Mouse (Mus musculus): ENCODE data around the gene Tnik. TPM values are rescaled to one million over a fixed set of nuclear protein-coding genes. Genes with fewer than 3 reads are reported as not detected.
A peak's percentile ranks its signal among the peaks of the same experiment; 100 is the strongest.

Tnik gene
- polyA plus RNA-seq, 1 experiment = not detected

- Histone ChIP-seq H3K36me3 (ENCODE audit: control insufficient read depth) (no peaks in the 10 kb centered on the region), H3K9me3 (ENCODE audit: control insufficient read depth, low read length) (no peaks in the 10 kb centered on the region), H3K4me3 (replicated peaks) (no peak overlapping the region), H3K27me3 (ENCODE audit: control insufficient read depth) (no peaks in the 10 kb centered on the region), H3K4me1 (ENCODE audit: control insufficient read depth) (peaks cover 2% of the 10 kb centered on the region; the same call in 1 of the 2 replicates)
- no peak for TF ChIP-seq TAL1 (IDR thresholded peaks at IDR 0.05; ENCODE audit: low read length)
- no peak for TF ChIP-seq GATA1 (IDR thresholded peaks at IDR 0.05; ENCODE audit: low read length)
These were observed 298.4 kb downstream of the Tnik start for GRCm38 (mm10) chr3:28561408-28561807.

- Histone ChIP-seq H3K4me3 (replicated peaks) (no peak overlapping the region), H3K36me3 (ENCODE audit: control insufficient read depth) (no peaks in the 10 kb centered on the region), H3K27me3 (ENCODE audit: control insufficient read depth) (no peaks in the 10 kb centered on the region), H3K9me3 (ENCODE audit: control insufficient read depth, low read length) (no peaks in the 10 kb centered on the region), H3K4me1 (ENCODE audit: control insufficient read depth) (peaks cover 2% of the 10 kb centered on the region; the same call in 1 of the 2 replicates)
- TF ChIP-seq TAL1 (IDR thresholded peaks at IDR 0.05; ENCODE audit: low read length) (no peak), GATA1 (IDR thresholded peaks at IDR 0.05; ENCODE audit: low read length) (peak; percentile 5; the same call in 1 of the 2 replicates)
These were observed 299.8 kb downstream of the Tnik start for GRCm38 (mm10) chr3:28562612-28563332.

DNA sequence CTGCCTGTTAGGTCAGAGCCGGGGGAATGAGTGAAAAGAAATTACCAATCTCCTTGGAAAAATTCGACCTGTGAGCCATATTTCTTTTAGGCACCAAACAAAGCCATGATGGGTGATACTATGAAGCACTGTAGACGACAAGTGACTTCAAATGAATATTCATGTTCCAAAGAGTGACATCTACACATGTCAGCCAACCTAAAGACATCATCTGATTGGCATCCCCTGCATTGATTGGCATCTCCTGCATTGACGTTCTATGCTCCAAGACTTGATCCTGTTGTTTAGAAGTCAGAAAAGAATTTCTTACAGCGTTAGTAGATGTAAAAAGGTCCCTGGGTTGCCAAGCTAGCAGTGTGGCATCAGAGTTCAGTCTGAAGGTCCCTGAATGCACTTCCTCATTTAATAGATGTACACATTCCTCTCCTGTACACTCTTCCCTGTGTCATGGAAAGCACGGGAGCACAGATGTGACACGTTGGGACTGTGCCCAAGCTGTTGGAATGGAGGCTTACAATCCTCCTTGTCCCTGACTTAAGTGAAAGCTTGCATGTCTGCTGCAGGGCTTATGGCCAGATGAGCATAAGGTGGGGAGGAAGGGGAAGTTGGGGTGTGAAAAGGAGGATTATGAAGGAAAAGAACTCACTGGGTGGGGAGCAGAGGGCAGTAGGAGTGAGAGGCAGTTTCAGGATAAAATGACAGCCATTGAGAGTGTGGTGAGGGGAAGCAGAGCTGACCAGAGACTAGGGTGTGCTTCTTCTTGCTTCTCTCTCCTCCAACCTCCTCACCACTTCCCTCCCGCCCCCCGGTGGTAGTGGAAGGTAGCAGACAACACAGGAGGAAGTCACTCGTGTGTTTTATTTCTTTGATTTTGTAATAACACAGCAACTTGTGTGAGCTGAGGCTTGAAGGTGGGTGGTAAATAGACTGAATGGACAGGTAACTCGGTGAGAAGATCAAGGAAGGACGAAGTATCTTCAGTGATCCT is 301.6 kb downstream of the Tnik start:
- H3K4me3 ChIP-seq (replicated peaks) = no peak overlapping the region
- TF ChIP-seq TAL1 (IDR thresholded peaks at IDR 0.05; ENCODE audit: low read length) (no peak), GATA1 (IDR thresholded peaks at IDR 0.05; ENCODE audit: low read length) (no peak)
- H3K4me1 ChIP-seq (ENCODE audit: control insufficient read depth) = peaks cover 2% of the 10 kb centered on the region; the same call in 1 of the 2 replicates
- no peaks in the 10 kb centered on the region for H3K9me3 ChIP-seq (ENCODE audit: control insufficient read depth, low read length)
- H3K27me3 ChIP-seq (ENCODE audit: control insufficient read depth) = no peaks in the 10 kb centered on the region
- H3K36me3 ChIP-seq (ENCODE audit: control insufficient read depth) = no peaks in the 10 kb centered on the region

- Histone ChIP-seq H3K4me1 (ENCODE audit: control insufficient read depth) (peaks cover 5% of the 10 kb centered on the region), H3K27me3 (ENCODE audit: control insufficient read depth) (no peaks in the 10 kb centered on the region), H3K36me3 (ENCODE audit: control insufficient read depth) (no peaks in the 10 kb centered on the region), H3K4me3 (replicated peaks) (no peak overlapping the region), H3K9me3 (ENCODE audit: control insufficient read depth, low read length) (no peaks in the 10 kb centered on the region)
- TF ChIP-seq GATA1 (IDR thresholded peaks at IDR 0.05; ENCODE audit: low read length) = no peak
- TF ChIP-seq TAL1 (IDR thresholded peaks at IDR 0.05; ENCODE audit: low read length) = no peak
These were observed 314.3 kb downstream of the Tnik start for GRCm38 (mm10) chr3:28577301-28577700.

DNA sequence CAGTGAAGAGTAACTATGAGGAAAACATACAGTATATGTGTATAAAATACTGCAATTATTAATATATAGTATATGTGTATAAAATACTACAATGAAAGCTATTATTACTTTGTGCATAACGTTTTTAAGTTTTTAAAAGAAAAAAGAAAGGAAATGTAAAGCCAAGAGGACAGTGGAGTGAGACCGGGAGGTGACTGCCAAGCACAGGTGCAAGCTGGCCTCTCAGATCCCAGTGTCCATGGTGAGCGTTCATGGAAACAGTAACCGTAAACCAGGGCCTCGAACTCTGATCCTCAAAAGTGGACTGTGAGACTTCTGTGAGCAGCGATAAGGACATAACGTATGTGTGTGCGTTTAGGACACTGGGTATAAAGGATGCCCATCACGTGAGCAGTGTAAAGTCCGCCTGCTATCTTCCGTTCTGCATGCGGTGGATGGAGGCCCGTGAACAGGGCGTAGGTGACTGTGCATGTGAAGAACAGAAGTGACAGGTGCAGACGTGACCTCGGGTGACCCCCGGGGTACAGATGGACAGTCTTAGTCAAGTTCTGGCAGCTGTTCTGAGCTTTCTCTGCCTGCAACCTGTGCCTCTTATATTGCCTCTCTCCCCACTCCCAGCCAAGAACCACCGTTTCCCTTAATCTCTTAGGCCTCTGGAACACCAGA is 316.1 kb downstream of the Tnik start:
- H3K36me3 ChIP-seq (ENCODE audit: control insufficient read depth) = no peaks in the 10 kb centered on the region
- TF ChIP-seq TAL1 (IDR thresholded peaks at IDR 0.05; ENCODE audit: low read length) (no peak), GATA1 (IDR thresholded peaks at IDR 0.05; ENCODE audit: low read length) (no peak)
- peaks cover 5% of the 10 kb centered on the region for H3K4me1 ChIP-seq (ENCODE audit: control insufficient read depth)
- no peak overlapping the region for H3K4me3 ChIP-seq (replicated peaks)
- H3K27me3 ChIP-seq (ENCODE audit: control insufficient read depth) = no peaks in the 10 kb centered on the region
- H3K9me3 ChIP-seq (ENCODE audit: control insufficient read depth, low read length) = no peaks in the 10 kb centered on the region

- Histone ChIP-seq H3K4me3 (replicated peaks) (no peak overlapping the region), H3K36me3 (ENCODE audit: control insufficient read depth) (no peaks in the 10 kb centered on the region), H3K4me1 (ENCODE audit: control insufficient read depth) (no peaks in the 10 kb centered on the region; the same call in none of the 2 replicates), H3K9me3 (ENCODE audit: control insufficient read depth, low read length) (no peaks in the 10 kb centered on the region), H3K27me3 (ENCODE audit: control insufficient read depth) (no peaks in the 10 kb centered on the region)
- TF ChIP-seq TAL1 (IDR thresholded peaks at IDR 0.05; ENCODE audit: low read length) (no peak), GATA1 (IDR thresholded peaks at IDR 0.05; ENCODE audit: low read length) (no peak)
These were observed 322.9 kb downstream of the Tnik start for GRCm38 (mm10) chr3:28585750-28586465.

GRCm38 (mm10) chr3:28587808-28588207 is 324.8 kb downstream of the Tnik start:
- H3K4me3 ChIP-seq (replicated peaks) = no peak overlapping the region
- H3K4me1 ChIP-seq (ENCODE audit: control insufficient read depth) = no peaks in the 10 kb centered on the region
- TF ChIP-seq TAL1 (IDR thresholded peaks at IDR 0.05; ENCODE audit: low read length) = no peak
- H3K36me3 ChIP-seq (ENCODE audit: control insufficient read depth) = no peaks in the 10 kb centered on the region
- no peaks in the 10 kb centered on the region for H3K9me3 ChIP-seq (ENCODE audit: control insufficient read depth, low read length)
- no peaks in the 10 kb centered on the region for H3K27me3 ChIP-seq (ENCODE audit: control insufficient read depth)

DNA sequence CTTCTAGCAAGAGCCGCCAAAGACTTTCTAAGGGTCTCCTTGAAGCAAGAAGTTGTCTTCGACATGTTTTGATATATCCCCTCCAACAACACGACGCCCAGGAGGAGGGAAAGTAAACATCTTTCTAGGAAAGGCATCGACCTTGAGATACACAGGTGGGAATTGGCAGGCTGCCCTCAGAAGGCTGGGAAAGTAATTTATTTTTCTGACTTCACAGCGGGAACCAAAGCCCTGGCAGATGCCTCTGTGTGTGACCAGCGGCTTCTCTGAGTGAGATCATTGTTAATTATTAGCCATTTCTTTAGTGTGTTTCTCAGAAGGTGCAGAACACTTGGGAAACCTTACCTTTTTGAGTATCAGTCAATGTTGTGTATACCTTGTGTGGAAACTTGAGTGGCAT is 328.3 kb downstream of the Tnik start:
- TF ChIP-seq GATA1 (IDR thresholded peaks at IDR 0.05; ENCODE audit: low read length) = no peak
- Histone ChIP-seq H3K4me3 (replicated peaks) (no peak overlapping the region), H3K27me3 (ENCODE audit: control insufficient read depth) (no peaks in the 10 kb centered on the region), H3K36me3 (ENCODE audit: control insufficient read depth) (no peaks in the 10 kb centered on the region), H3K4me1 (ENCODE audit: control insufficient read depth) (no peaks in the 10 kb centered on the region), H3K9me3 (ENCODE audit: control insufficient read depth, low read length) (no peaks in the 10 kb centered on the region)

Data from erythroblast, embryonic 14.5 days (primary cell).